Mouse (Mus musculus) bone marrow, adult 2 months (tissue): ENCODE measurements at regions not wholly inside any gene's neighbourhood (a gene's known extent, or its start where the extent isn't known, plus 50 kb on each side); places are given as distances from the start of the nearest gene placed in this dataset.

Experiments used
- H3K27ac ChIP-seq: fragments of 200-500 bp; 2 replicates; pipeline ENCODE4 v1.5.1; 2012; ENCODE audit warnings: low read depth, mild to moderate bottlenecking, control low read depth, inconsistent platforms, low read length; ENCODE audit not compliant: control insufficient read depth, poor library complexity, insufficient read depth
- H3K4me1 ChIP-seq: fragments of 200-500 bp; 2 replicates; pipeline ENCODE4 v1.6.1; 2011; ENCODE audit warnings: low read length; ENCODE audit not compliant: control insufficient read depth, insufficient read depth
- H3K4me3 ChIP-seq: fragments of 200-500 bp; replicated peaks from 2 replicates; pipeline ENCODE3; 2011; ENCODE audit warnings: mild to moderate bottlenecking, low read depth, low read length, control low read depth; ENCODE audit not compliant: control insufficient read depth
- CTCF ChIP-seq: fragments of 200-500 bp; IDR thresholded peaks from 2 replicates; pipeline ENCODE4 v1.5.1; 2011; ENCODE audit warnings: low read length, control low read depth; ENCODE audit not compliant: control insufficient read depth, insufficient read depth
- POLR2A ChIP-seq: fragments of 200-500 bp; IDR thresholded peaks from 2 replicates; pipeline ENCODE4 v1.6.1; 2011; ENCODE audit warnings: low read depth, mild to moderate bottlenecking, control low read depth, low read length, borderline replicate concordance; ENCODE audit not compliant: control insufficient read depth
- WGBS: fragments of 180-500 bp; shearing (Covaris S2); methylation state at CpG from one replicate; pipeline ENCODE4 v1.1.7; 2018; 5-methylcytosine and 5-hydroxymethylcytosine counted together

- 26% methylated on average over 4 of the region's 4 CpGs for WGBS
- Histone ChIP-seq H3K4me3 (no peak overlapping the region), H3K4me1 (no peaks in the 10 kb centered on the region), H3K27ac (no peak overlapping the region)
- TF ChIP-seq CTCF (no peak), POLR2A (no peak)
Measured at GRCm38 (mm10) chr9:104457635-104458034, 89.5 kb upstream of the Cpne4 start.

DNA sequence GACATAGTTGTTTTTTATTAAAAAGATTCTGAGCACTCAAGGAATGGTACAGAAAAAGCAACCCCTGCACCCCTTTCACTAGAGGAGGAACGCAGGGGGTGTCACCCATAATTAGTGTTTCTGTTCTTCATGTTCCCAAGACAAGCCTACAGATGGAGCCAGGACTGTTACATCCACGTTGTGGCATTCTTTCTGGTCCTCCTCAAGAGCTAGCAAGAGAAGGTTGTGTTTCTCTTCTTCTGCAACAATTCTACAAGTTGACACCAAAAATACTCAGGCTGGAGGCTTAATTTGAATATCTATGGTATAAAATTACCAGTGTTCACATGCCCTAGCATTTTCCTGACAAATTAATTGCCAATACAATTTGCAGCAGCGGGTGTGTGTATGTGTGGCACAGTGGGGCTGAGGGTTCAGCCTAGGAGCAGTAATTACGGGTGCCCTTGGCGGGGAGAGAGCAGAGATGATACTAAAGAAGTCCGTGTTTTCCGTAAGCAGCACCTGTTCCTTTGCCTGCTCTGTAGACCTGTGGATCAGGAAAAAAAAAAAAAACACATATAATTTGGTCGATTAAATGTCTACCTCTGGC is 98.4 kb upstream of the Cpne4 start:
- 69% methylated on average over 8 of the region's 8 CpGs for WGBS
- Histone ChIP-seq H3K27ac (no peak overlapping the region), H3K4me1 (no peaks in the 10 kb centered on the region), H3K4me3 (no peak overlapping the region)
- TF ChIP-seq POLR2A (no peak), CTCF (no peak)

- Histone ChIP-seq H3K4me1 (no peaks in the 10 kb centered on the region), H3K4me3 (no peak overlapping the region), H3K27ac (no peak overlapping the region)
- WGBS, result 44% methylated on average over 5 of the region's 5 CpGs
- TF ChIP-seq POLR2A (no peak), CTCF (peak; percentile 58)
Measured at GRCm38 (mm10) chr9:104444906-104445305, 102.2 kb upstream of the Cpne4 start.

DNA sequence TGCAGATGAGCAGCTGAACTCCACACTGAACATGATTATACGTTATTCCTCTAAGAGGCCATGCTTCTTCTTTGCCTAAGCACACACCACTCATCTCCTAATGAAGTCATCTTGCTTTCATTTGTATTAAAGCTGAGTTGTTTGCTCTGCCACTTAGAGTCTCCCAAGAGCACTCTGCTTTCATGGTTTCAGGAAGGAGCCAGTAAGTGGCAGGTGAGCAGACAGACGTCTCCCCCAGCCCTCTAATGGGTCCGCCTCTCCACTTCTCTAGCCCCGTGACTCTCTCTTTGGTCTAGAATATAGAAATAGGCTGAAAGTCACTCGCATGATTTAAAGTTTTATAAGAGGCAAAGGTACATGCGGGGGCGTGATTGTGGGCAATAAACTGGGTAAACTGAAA is 103.8 kb upstream of the Cpne4 start:
- Histone ChIP-seq H3K27ac (no peak overlapping the region), H3K4me3 (no peak overlapping the region), H3K4me1 (no peaks in the 10 kb centered on the region)
- WGBS, result 64% methylated on average over 7 of the region's 7 CpGs
- TF ChIP-seq POLR2A (no peak), CTCF (no peak)

- TF ChIP-seq CTCF, result no peak
- no peak for TF ChIP-seq POLR2A
- no peaks in the 10 kb centered on the region; the same call in 1 of the 2 replicates for H3K4me1 ChIP-seq
- WGBS, result 36% methylated on average over 5 of the region's 5 CpGs
Measured at GRCm38 (mm10) chr9:104413021-104413420, 75.5 kb upstream of the Acpp start.

DNA sequence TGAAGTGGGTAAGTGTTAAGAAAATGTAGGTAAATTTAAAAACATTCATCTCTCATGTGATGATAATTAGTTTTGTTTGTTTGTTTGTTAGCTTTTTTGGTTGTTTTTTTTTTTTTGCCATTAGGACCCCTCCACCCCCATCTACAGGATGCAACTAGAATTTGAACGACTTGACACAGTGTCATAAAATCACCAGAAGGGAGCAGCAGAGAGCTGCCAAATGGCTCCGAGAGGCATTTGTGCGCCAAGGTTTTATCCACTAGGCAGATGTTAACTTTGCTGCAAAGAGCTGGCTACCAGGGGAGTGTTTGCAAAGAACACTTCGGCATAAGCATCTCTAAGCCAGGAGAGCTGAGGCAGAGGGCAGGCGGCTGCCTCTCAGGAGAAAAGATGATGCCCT is 72.7 kb upstream of the Acpp start:
- no peak overlapping the region for H3K27ac ChIP-seq
- TF ChIP-seq POLR2A, result no peak
- TF ChIP-seq CTCF, result peak; percentile 7; the same call in 1 of the 2 replicates
- H3K4me1 ChIP-seq, result no peaks in the 10 kb centered on the region; the same call in 1 of the 2 replicates
- H3K4me3 ChIP-seq, result no peak overlapping the region
- 14% methylated on average over 5 of the region's 5 CpGs for WGBS

More at GRCm38 (mm10) chr9:104413021-104413420, 75.5 kb upstream of the Acpp start:
- Histone ChIP-seq H3K4me3 (no peak overlapping the region), H3K27ac (no peak overlapping the region)

GRCm38 (mm10) chr9:104409381-104409780 is 71.8 kb upstream of the Acpp start:
- no peak overlapping the region for H3K4me3 ChIP-seq
- H3K4me1 ChIP-seq, result no peaks in the 10 kb centered on the region; the same call in 1 of the 2 replicates
- no peak overlapping the region for H3K27ac ChIP-seq
- 31% methylated on average over 12 of the region's 12 CpGs for WGBS
- TF ChIP-seq POLR2A, result no peak
- no peak for TF ChIP-seq CTCF

DNA sequence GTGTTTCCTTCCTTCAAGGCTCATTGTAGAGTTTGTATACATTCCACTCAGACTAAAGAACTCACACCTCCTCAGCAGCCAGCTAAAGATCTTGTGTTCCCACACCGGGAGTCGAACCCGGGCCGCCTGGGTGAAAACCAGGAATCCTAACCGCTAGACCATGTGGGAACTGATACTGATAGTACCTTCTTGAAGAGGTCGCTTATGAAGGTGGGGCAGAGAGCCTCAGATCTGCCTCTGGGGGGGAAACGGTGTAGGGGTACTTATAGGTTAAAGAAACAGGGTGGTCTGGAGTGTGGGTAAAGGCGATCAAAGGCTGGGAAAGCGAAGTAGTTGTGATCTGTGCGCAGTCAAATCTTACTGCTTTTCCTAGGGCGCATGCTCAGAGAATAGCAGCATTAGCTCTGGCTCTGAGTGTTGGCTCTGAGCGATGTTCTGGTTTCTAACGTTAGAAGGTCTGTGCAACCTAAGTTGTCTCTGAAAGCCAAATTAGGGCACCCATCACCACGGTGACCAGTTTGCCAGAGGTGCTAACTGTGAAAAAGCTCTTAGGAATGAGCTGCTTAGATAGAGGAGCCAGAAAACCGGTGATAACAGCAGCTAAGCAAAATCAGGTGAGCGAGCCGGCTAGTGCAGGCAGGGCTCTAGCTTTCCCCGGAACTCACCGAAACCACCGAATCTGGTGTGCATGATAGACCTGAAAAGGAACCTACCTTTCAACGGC is 71.2 kb upstream of the Acpp start:
- H3K4me3 ChIP-seq, result no peak overlapping the region
- WGBS, result 10% methylated on average over 21 of the region's 21 CpGs
- TF ChIP-seq POLR2A, result no peak
- no peaks in the 10 kb centered on the region; the same call in 1 of the 2 replicates for H3K4me1 ChIP-seq
- no peak overlapping the region for H3K27ac ChIP-seq
